Mouse (Mus musculus): ENCODE results near the gene Hpn. TPM values are rescaled to one million over a fixed set of nuclear protein-coding genes. Genes with fewer than 3 reads are reported as not detected.

Hpn gene
- polyA plus RNA-seq, 1 experiment from 2014 or later = 27.5 TPM

DNA sequence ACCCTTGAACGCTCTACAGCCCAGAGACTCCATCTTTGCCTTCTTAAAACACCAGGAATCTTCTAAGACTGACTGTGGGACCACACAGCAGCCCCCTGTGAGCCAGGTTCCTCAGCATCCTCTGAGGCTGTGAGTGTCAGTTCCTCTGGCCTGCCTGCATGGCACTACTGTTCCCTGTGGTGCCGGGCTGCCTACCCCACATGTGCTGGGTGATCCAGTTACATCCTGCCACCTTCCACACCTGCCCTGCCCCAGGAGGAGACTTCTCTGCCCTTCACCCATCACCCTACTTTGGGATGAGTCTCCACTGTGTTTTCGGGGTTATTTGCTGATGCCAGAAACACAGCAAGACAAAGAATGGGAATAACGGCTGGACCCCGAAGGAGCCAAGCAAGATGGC lies 4.5 kb upstream of the Hpn start:
- 92% methylated on average over 5 of the region's 5 CpGs for WGBS
- no peak overlapping the region for H3K4me3 ChIP-seq (ENCODE audit: low read length)
- H3K4me1 ChIP-seq (ENCODE audit: control insufficient read depth, insufficient read depth, low read length) = peaks cover 10% of the 10 kb centered on the region
- ATAC-seq (ENCODE audit: low FRiP score, low TSS enrichment) = no peak
- H3K9ac ChIP-seq (ENCODE audit: low read depth, low read length) = no peak overlapping the region
- no peak overlapping the region for H3K4me2 ChIP-seq (replicated peaks; ENCODE audit: low read depth, low read length)
- H3K27ac ChIP-seq (ENCODE audit: low read depth, low read length) = no peak overlapping the region
- peaks cover 2% of the 10 kb centered on the region; the same call in 1 of the 2 replicates for H3K27me3 ChIP-seq (ENCODE audit: control insufficient read depth, insufficient read depth, low read length)
- no peaks in the 10 kb centered on the region for H3K9me3 ChIP-seq (ENCODE audit: control insufficient read depth, low read length)
- no peaks in the 10 kb centered on the region for H3K36me3 ChIP-seq (ENCODE audit: control insufficient read depth, insufficient read depth, low read length)

DNA sequence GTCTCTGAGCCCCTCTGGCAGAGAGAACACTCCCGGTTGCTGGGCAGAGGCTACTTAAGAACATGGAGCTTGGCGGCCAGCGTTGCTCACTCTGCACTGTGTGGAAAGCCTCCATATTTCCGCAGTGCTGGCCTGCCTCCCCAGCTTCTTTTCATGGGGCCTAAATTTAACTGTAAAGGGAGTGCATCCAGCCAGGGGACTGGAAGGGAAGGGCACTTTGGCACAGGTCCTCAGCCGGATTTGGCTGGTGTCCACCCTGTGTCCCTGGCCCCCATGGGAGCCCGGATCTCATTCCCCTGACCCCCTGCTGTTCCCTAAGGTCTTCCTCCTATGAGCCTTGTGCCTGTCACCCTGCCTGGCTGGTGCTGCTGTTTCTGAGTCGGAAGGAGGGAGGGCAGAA lies 3.4 kb upstream of the Hpn start:
- no peak for ATAC-seq (ENCODE audit: low FRiP score, low TSS enrichment)
- Histone ChIP-seq H3K27me3 (ENCODE audit: control insufficient read depth, insufficient read depth, low read length) (no peaks in the 10 kb centered on the region), H3K9me3 (ENCODE audit: control insufficient read depth, low read length) (no peaks in the 10 kb centered on the region), H3K36me3 (ENCODE audit: control insufficient read depth, insufficient read depth, low read length) (no peaks in the 10 kb centered on the region), H3K9ac (ENCODE audit: low read depth, low read length) (no peak overlapping the region), H3K4me1 (ENCODE audit: control insufficient read depth, insufficient read depth, low read length) (peaks cover 10% of the 10 kb centered on the region), H3K4me2 (replicated peaks; ENCODE audit: low read depth, low read length) (no peak overlapping the region), H3K4me3 (ENCODE audit: low read length) (no peak overlapping the region), H3K27ac (ENCODE audit: low read depth, low read length) (no peak overlapping the region)
- 84% methylated on average over 7 of the region's 7 CpGs for WGBS

- Histone ChIP-seq H3K4me2 (replicated peaks; ENCODE audit: low read depth, low read length) (no peak overlapping the region), H3K36me3 (ENCODE audit: control insufficient read depth, insufficient read depth, low read length) (no peaks in the 10 kb centered on the region), H3K4me3 (ENCODE audit: low read length) (no peak overlapping the region), H3K27me3 (ENCODE audit: control insufficient read depth, insufficient read depth, low read length) (no peaks in the 10 kb centered on the region), H3K4me1 (ENCODE audit: control insufficient read depth, insufficient read depth, low read length) (peaks cover 10% of the 10 kb centered on the region), H3K9me3 (ENCODE audit: control insufficient read depth, low read length) (no peaks in the 10 kb centered on the region), H3K9ac (ENCODE audit: low read depth, low read length) (no peak overlapping the region), H3K27ac (ENCODE audit: low read depth, low read length) (no peak overlapping the region)
- 84% methylated on average over 11 of the region's 11 CpGs for WGBS
- no peak for ATAC-seq (ENCODE audit: low FRiP score, low TSS enrichment)
Measured at GRCm38 (mm10) chr7:31117465-31117864, 2.4 kb upstream of the Hpn start.

- Histone ChIP-seq H3K27me3 (ENCODE audit: control insufficient read depth, insufficient read depth, low read length) (no peaks in the 10 kb centered on the region), H3K36me3 (ENCODE audit: control insufficient read depth, insufficient read depth, low read length) (no peaks in the 10 kb centered on the region), H3K4me1 (ENCODE audit: control insufficient read depth, insufficient read depth, low read length) (peaks cover 16% of the 10 kb centered on the region), H3K4me3 (ENCODE audit: low read length) (no peak overlapping the region), H3K27ac (ENCODE audit: low read depth, low read length) (no peak overlapping the region), H3K4me2 (replicated peaks; ENCODE audit: low read depth, low read length) (0 out of 2 replicates have a peak overlapping the region, but pooled peaks have one; percentile 3), H3K9me3 (ENCODE audit: control insufficient read depth, low read length) (no peaks in the 10 kb centered on the region), H3K9ac (ENCODE audit: low read depth, low read length) (no peak overlapping the region)
- no peak for ATAC-seq (ENCODE audit: low FRiP score, low TSS enrichment)
- 40% methylated on average over 16 of the region's 16 CpGs for WGBS
Measured at GRCm38 (mm10) chr7:31116721-31117145, 1.6 kb upstream of the Hpn start.

GRCm38 (mm10) chr7:31115587-31116043 lies 525 bp upstream of the Hpn start:
- Histone ChIP-seq H3K4me2 (replicated peaks; ENCODE audit: low read depth, low read length) (peak overlapping the region; percentile 36), H3K27ac (ENCODE audit: low read depth, low read length) (peak overlapping the region; percentile 71), H3K4me1 (ENCODE audit: control insufficient read depth, insufficient read depth, low read length) (peaks cover 25% of the 10 kb centered on the region), H3K36me3 (ENCODE audit: control insufficient read depth, insufficient read depth, low read length) (no peaks in the 10 kb centered on the region), H3K27me3 (ENCODE audit: control insufficient read depth, insufficient read depth, low read length) (no peaks in the 10 kb centered on the region), H3K4me3 (ENCODE audit: low read length) (no peak overlapping the region), H3K9ac (ENCODE audit: low read depth, low read length) (peak overlapping the region; percentile 34; the same call in 1 of the 2 replicates), H3K9me3 (ENCODE audit: control insufficient read depth, low read length) (no peaks in the 10 kb centered on the region)
- WGBS = 7% methylated on average over 17 of the region's 17 CpGs
- peak; percentile 29 for ATAC-seq (ENCODE audit: low FRiP score, low TSS enrichment)

DNA sequence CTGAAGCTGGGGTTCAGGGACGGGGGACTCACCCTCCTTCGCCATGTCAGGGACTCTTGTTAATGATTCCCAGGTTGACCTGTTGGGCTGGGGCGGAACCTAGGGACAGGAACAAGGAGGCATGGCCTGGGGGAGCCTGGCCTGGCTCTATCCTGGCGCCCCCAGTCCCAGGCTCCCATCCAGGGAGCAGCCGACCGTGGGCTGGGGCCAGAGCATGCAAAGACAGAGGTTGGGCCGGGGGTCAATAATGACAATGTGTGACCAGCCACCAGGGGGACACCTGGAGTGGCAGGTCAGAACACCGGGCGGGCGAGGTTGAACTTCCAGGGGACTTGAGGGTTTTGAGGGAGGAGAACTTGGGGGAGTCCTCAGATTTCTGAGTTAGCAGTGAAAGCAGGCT lies 444 bp downstream of the Hpn start:
- H3K4me1 ChIP-seq (ENCODE audit: control insufficient read depth, insufficient read depth, low read length) = peaks cover 25% of the 10 kb centered on the region
- ATAC-seq (ENCODE audit: low FRiP score, low TSS enrichment) = no peak
- no peaks in the 10 kb centered on the region for H3K27me3 ChIP-seq (ENCODE audit: control insufficient read depth, insufficient read depth, low read length)
- peak overlapping the region; percentile 34; the same call in 1 of the 2 replicates for H3K9ac ChIP-seq (ENCODE audit: low read depth, low read length)
- H3K27ac ChIP-seq (ENCODE audit: low read depth, low read length) = peak overlapping the region; percentile 71; the same call in 1 of the 2 replicates
- peak overlapping the region; percentile 36 for H3K4me2 ChIP-seq (replicated peaks; ENCODE audit: low read depth, low read length)
- no peaks in the 10 kb centered on the region for H3K9me3 ChIP-seq (ENCODE audit: control insufficient read depth, low read length)
- no peaks in the 10 kb centered on the region for H3K36me3 ChIP-seq (ENCODE audit: control insufficient read depth, insufficient read depth, low read length)
- H3K4me3 ChIP-seq (ENCODE audit: low read length) = peak overlapping the region; percentile 19
- WGBS = 50% methylated on average over 10 of the region's 10 CpGs

GRCm38 (mm10) chr7:31113800-31114199 lies 1.3 kb downstream of the Hpn start:
- 60% methylated on average over 6 of the region's 6 CpGs for WGBS
- Histone ChIP-seq H3K4me3 (ENCODE audit: low read length) (no peak overlapping the region), H3K9ac (ENCODE audit: low read depth, low read length) (no peak overlapping the region), H3K4me1 (ENCODE audit: control insufficient read depth, insufficient read depth, low read length) (peaks cover 25% of the 10 kb centered on the region), H3K36me3 (ENCODE audit: control insufficient read depth, insufficient read depth, low read length) (no peaks in the 10 kb centered on the region), H3K27ac (ENCODE audit: low read depth, low read length) (no peak overlapping the region), H3K9me3 (ENCODE audit: control insufficient read depth, low read length) (no peaks in the 10 kb centered on the region), H3K27me3 (ENCODE audit: control insufficient read depth, insufficient read depth, low read length) (no peaks in the 10 kb centered on the region), H3K4me2 (replicated peaks; ENCODE audit: low read depth, low read length) (no peak overlapping the region)
- ATAC-seq (ENCODE audit: low FRiP score, low TSS enrichment) = no peak

DNA sequence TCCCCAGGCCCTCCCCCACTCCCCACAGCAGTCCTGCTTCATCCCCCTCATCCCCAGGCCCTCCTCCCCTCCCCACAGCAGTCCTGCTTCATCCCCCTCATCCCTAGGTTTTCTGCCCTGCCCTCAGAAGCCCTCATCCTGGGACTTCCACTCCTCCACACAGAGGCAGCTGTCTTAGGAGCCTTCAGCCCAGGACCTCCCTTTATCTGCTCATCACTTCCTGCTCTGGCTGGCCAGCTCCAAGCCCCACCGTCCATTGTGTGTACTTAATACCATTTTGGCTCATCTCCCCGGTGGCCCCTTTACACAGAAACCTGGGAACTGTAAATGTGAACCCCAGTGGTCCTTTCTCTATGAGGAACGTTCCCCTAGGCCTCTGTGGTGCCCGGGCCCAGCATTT lies 3.1 kb downstream of the Hpn start:
- Histone ChIP-seq H3K27me3 (ENCODE audit: control insufficient read depth, insufficient read depth, low read length) (no peaks in the 10 kb centered on the region), H3K27ac (ENCODE audit: low read depth, low read length) (no peak overlapping the region), H3K9me3 (ENCODE audit: control insufficient read depth, low read length) (no peaks in the 10 kb centered on the region), H3K36me3 (ENCODE audit: control insufficient read depth, insufficient read depth, low read length) (no peaks in the 10 kb centered on the region), H3K4me3 (ENCODE audit: low read length) (no peak overlapping the region), H3K4me2 (replicated peaks; ENCODE audit: low read depth, low read length) (no peak overlapping the region), H3K9ac (ENCODE audit: low read depth, low read length) (no peak overlapping the region), H3K4me1 (ENCODE audit: control insufficient read depth, insufficient read depth, low read length) (peaks cover 25% of the 10 kb centered on the region)
- WGBS = 39% methylated on average over 4 of the region's 4 CpGs
- no peak for ATAC-seq (ENCODE audit: low FRiP score, low TSS enrichment)

DNA sequence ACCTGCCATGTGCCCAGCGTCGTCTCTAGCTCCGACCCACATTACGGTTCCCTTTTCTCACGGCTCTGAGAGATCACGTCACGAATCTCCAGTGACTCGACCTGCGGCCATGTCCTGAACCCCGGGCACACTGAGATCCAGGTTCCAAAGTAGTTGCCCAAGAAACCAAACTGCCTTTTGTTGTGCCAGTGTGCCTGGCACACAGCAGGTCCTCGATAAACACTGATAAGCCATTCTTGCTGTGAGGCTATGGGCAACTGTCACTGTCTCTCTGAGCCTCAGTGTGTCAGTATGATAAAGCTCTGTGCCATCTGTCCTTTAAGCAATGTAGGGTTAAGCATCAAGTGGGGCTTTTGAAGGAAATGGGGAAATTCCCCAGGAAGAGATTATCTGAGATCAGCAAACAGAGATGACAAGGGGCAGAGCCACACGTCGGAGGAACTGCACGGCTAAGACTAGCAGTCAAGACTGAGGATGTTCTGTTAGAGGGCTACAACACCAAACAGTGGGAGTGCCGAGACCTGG lies 4.2 kb downstream of the Hpn start:
- no peaks in the 10 kb centered on the region for H3K9me3 ChIP-seq (ENCODE audit: control insufficient read depth, low read length)
- H3K27me3 ChIP-seq (ENCODE audit: control insufficient read depth, insufficient read depth, low read length) = no peaks in the 10 kb centered on the region
- H3K9ac ChIP-seq (ENCODE audit: low read depth, low read length) = 0 out of 2 replicates have a peak overlapping the region, but pooled peaks have one; percentile 1
- H3K4me2 ChIP-seq (replicated peaks; ENCODE audit: low read depth, low read length) = no peak overlapping the region
- H3K4me1 ChIP-seq (ENCODE audit: control insufficient read depth, insufficient read depth, low read length) = peaks cover 25% of the 10 kb centered on the region
- H3K27ac ChIP-seq (ENCODE audit: low read depth, low read length) = no peak overlapping the region
- no peak for ATAC-seq (ENCODE audit: low FRiP score, low TSS enrichment)
- H3K36me3 ChIP-seq (ENCODE audit: control insufficient read depth, insufficient read depth, low read length) = no peaks in the 10 kb centered on the region
- no peak overlapping the region for H3K4me3 ChIP-seq (ENCODE audit: low read length)
- WGBS = 75% methylated on average over 15 of the region's 15 CpGs

Data from kidney, embryonic 14.5 days (tissue).